Mouse (Mus musculus) liver, adult 2 months (tissue): ENCODE measurements around the gene Ttc16.

Experiments used
- CTCF ChIP-seq: fragments of 200-500 bp; IDR thresholded peaks from 2 replicates; pipeline ENCODE4 v1.5.1; 2011; ENCODE audit warnings: low read depth, low read length, control low read depth
- POLR2A ChIP-seq: fragments of 200-500 bp; IDR thresholded peaks from 2 replicates; pipeline ENCODE4 v1.6.1; 2011; ENCODE audit warnings: low read length, control low read depth; ENCODE audit not compliant: insufficient read depth; ENCODE audit errors: extremely low read depth

DNA sequence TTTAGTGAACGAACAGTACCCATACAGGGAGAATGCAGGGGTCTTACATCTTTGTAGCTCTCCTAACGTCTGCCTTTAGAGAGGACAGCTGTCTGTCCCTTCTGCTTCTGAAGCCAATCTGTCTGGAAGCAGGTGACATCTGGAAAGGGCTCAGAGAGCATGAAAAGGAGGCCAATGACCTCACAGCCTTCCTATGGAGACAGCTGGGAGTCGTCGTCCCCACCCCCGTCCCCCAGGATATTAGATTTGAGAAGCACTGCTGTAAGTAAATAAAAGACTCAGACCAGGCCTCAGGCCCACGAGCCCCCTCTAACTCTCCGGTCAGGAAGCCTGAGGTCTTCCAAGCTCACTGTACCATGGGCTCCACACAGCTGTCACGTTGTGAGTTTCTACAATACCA lies 48.7 kb upstream of the Ttc16 start:
- no peak for TF ChIP-seq CTCF
- TF ChIP-seq POLR2A: no peak
